Mouse (Mus musculus) limb, embryonic 13.5 days (tissue): ENCODE data around the gene Mapk1. TPM values are rescaled to one million over a fixed set of nuclear protein-coding genes. Genes with fewer than 3 reads are reported as not detected.

Experiments used
- ATAC-seq: fragments of 200-750 bp; cut with Nextera tagmentation; 2 replicates; pipeline ENCODE4 v1.8.0; 2017; ENCODE audit warnings: low read depth, moderate number of reproducible peaks, moderate TSS enrichment; ENCODE audit not compliant: low FRiP score
- H3K27ac ChIP-seq: fragments of 300-500 bp; sonication (generic); 2 replicates; pipeline ENCODE4 v1.5.1; 2015; ENCODE audit warnings: inconsistent platforms, mild to moderate bottlenecking, moderate library complexity
- H3K27me3 ChIP-seq: fragments of 300-500 bp; sonication (generic); 2 replicates; pipeline ENCODE4 v1.6.1; 2015; ENCODE audit warnings: mild to moderate bottlenecking, inconsistent platforms
- H3K36me3 ChIP-seq: fragments of 300-500 bp; sonication (generic); 2 replicates; pipeline ENCODE4 v1.6.1; 2015; ENCODE audit warnings: inconsistent platforms, mild to moderate bottlenecking, moderate library complexity
- H3K4me1 ChIP-seq: fragments of 300-500 bp; sonication (generic); 2 replicates; pipeline ENCODE4 v1.6.1; 2015; ENCODE audit warnings: inconsistent platforms
- H3K4me2 ChIP-seq: fragments of 300-500 bp; sonication (generic); replicated peaks from 2 replicates; pipeline ENCODE4 v1.6.1; 2015; ENCODE audit warnings: inconsistent platforms, mild to moderate bottlenecking, moderate library complexity
- H3K4me3 ChIP-seq: fragments of 300-500 bp; sonication (generic); 2 replicates; pipeline ENCODE4 v1.5.1; 2015; ENCODE audit warnings: moderate library complexity, mild to moderate bottlenecking, inconsistent platforms
- H3K9ac ChIP-seq: fragments of 300-500 bp; sonication (generic); 2 replicates; pipeline ENCODE4 v1.6.1; 2015; ENCODE audit warnings: mild to moderate bottlenecking, inconsistent platforms
- H3K9me3 ChIP-seq: fragments of 300-500 bp; sonication (generic); 2 replicates; pipeline ENCODE4 v1.6.1; 2016; ENCODE audit warnings: inconsistent platforms
- WGBS: fragments of 180-500 bp; shearing (Covaris S2); methylation state at CpG from one replicate; pipeline ENCODE4 v1.1.7; 2015; 5-methylcytosine and 5-hydroxymethylcytosine counted together
- polyA plus RNA-seq: library from polyadenylated mRNA; unstranded; fragments of >200 nt; fragmentation: Nextera tagmentation; extraction: Ambion mirVana; gene quantifications from 2 replicates; pipeline ENCODE4 v1.2.1, GENCODE M21; 2015

The Mapk1 gene
- polyA plus RNA-seq: 145 and 155 TPM in 2 replicates

GRCm38 (mm10) chr16:16983131-16983533 is at the start of gene Mapk1:
Mapk1 (plus strand) TSS chr16:16983382.
- Histone ChIP-seq H3K4me3 (peak within 1 kb of the TSS; percentile 100), H3K9me3 (no peaks in the 10 kb centered on the region), H3K27ac (peak within 1 kb of the TSS; percentile 90), H3K4me1 (peaks cover 20% of the 10 kb centered on the region), H3K9ac (peak within 1 kb of the TSS; percentile 84), H3K36me3 (peaks cover 14% of the 10 kb centered on the region), H3K4me2 (peak within 1 kb of the TSS; percentile 71), H3K27me3 (no peaks in the 10 kb centered on the region)
- peak; percentile 99 for ATAC-seq
- WGBS: under 1% methylated on average over 35 of the region's 35 CpGs

GRCm38 (mm10) chr16:16939543-16939942 is 43.6 kb upstream of the Mapk1 start:
- H3K27ac ChIP-seq: no peak overlapping the region
- no peaks in the 10 kb centered on the region for H3K36me3 ChIP-seq
- H3K4me3 ChIP-seq: no peak overlapping the region
- ATAC-seq: no peak
- H3K4me2 ChIP-seq: no peak overlapping the region
- H3K27me3 ChIP-seq: no peaks in the 10 kb centered on the region
- peaks cover 3% of the 10 kb centered on the region; the same call in 1 of the 2 replicates for H3K9me3 ChIP-seq
- H3K4me1 ChIP-seq: no peaks in the 10 kb centered on the region
- 94% methylated on average over 9 of the region's 9 CpGs for WGBS
- H3K9ac ChIP-seq: no peak overlapping the region

- Histone ChIP-seq H3K4me1 (no peaks in the 10 kb centered on the region), H3K27me3 (no peaks in the 10 kb centered on the region), H3K4me2 (no peak overlapping the region), H3K36me3 (no peaks in the 10 kb centered on the region), H3K27ac (no peak overlapping the region), H3K9ac (no peak overlapping the region), H3K4me3 (no peak overlapping the region), H3K9me3 (peaks cover 3% of the 10 kb centered on the region; the same call in 1 of the 2 replicates)
- WGBS: 90% methylated on average over 2 of the region's 2 CpGs
- ATAC-seq: no peak
Observed at GRCm38 (mm10) chr16:16941078-16941477, 42.1 kb upstream of the Mapk1 start.

- no peaks in the 10 kb centered on the region for H3K36me3 ChIP-seq
- no peaks in the 10 kb centered on the region for H3K9me3 ChIP-seq
- no peak overlapping the region for H3K4me3 ChIP-seq
- no peaks in the 10 kb centered on the region for H3K4me1 ChIP-seq
- H3K4me2 ChIP-seq: no peak overlapping the region
- H3K27ac ChIP-seq: no peak overlapping the region
- H3K9ac ChIP-seq: no peak overlapping the region
- 35% methylated on average over 2 of the region's 5 CpGs for WGBS
- no peak for ATAC-seq
- no peaks in the 10 kb centered on the region for H3K27me3 ChIP-seq
Observed at GRCm38 (mm10) chr16:16958575-16958974, 24.6 kb upstream of the Mapk1 start.

- H3K36me3 ChIP-seq: no peaks in the 10 kb centered on the region
- H3K27ac ChIP-seq: no peak overlapping the region
- no peak overlapping the region for H3K4me3 ChIP-seq
- no peaks in the 10 kb centered on the region for H3K4me1 ChIP-seq
- H3K27me3 ChIP-seq: no peaks in the 10 kb centered on the region
- ATAC-seq: no peak
- no peaks in the 10 kb centered on the region for H3K9me3 ChIP-seq
- WGBS: 89% methylated on average over 6 of the region's 6 CpGs
- no peak overlapping the region for H3K4me2 ChIP-seq
- no peak overlapping the region for H3K9ac ChIP-seq
Observed at GRCm38 (mm10) chr16:16959907-16960306, 23.3 kb upstream of the Mapk1 start.

- Histone ChIP-seq H3K36me3 (no peaks in the 10 kb centered on the region), H3K9ac (no peak overlapping the region), H3K9me3 (no peaks in the 10 kb centered on the region), H3K4me3 (no peak overlapping the region), H3K4me2 (no peak overlapping the region), H3K4me1 (no peaks in the 10 kb centered on the region), H3K27ac (no peak overlapping the region), H3K27me3 (no peaks in the 10 kb centered on the region)
- 66% methylated on average over 1 of the region's 1 CpGs for WGBS
- no peak for ATAC-seq
Observed at GRCm38 (mm10) chr16:16965149-16965548, 18.0 kb upstream of the Mapk1 start.

GRCm38 (mm10) chr16:16966290-16966689 is 16.9 kb upstream of the Mapk1 start:
- Histone ChIP-seq H3K4me3 (no peak overlapping the region), H3K9ac (no peak overlapping the region), H3K27me3 (no peaks in the 10 kb centered on the region), H3K9me3 (no peaks in the 10 kb centered on the region), H3K4me1 (no peaks in the 10 kb centered on the region), H3K4me2 (no peak overlapping the region), H3K36me3 (no peaks in the 10 kb centered on the region), H3K27ac (no peak overlapping the region)
- no peak for ATAC-seq

GRCm38 (mm10) chr16:16978061-16978460 is 5.1 kb upstream of the Mapk1 start:
- Histone ChIP-seq H3K4me1 (0 out of 2 replicates have a peak, but pooled peaks cover 3% of the 10 kb centered on the region), H3K4me2 (no peak overlapping the region), H3K27me3 (no peaks in the 10 kb centered on the region), H3K36me3 (no peaks in the 10 kb centered on the region), H3K9me3 (0 out of 2 replicates have a peak, but pooled peaks cover 5% of the 10 kb centered on the region), H3K4me3 (no peak overlapping the region), H3K27ac (no peak overlapping the region), H3K9ac (no peak overlapping the region)
- ATAC-seq: no peak
- 73% methylated on average over 3 of the region's 3 CpGs for WGBS

GRCm38 (mm10) chr16:16978765-16979164 is 4.4 kb upstream of the Mapk1 start:
- Histone ChIP-seq H3K9ac (no peak overlapping the region), H3K36me3 (no peaks in the 10 kb centered on the region), H3K27me3 (no peaks in the 10 kb centered on the region), H3K4me3 (no peak overlapping the region), H3K9me3 (0 out of 2 replicates have a peak, but pooled peaks cover 5% of the 10 kb centered on the region), H3K4me2 (no peak overlapping the region), H3K27ac (no peak overlapping the region), H3K4me1 (0 out of 2 replicates have a peak, but pooled peaks cover 3% of the 10 kb centered on the region)
- no peak for ATAC-seq
- 64% methylated on average over 2 of the region's 2 CpGs for WGBS

GRCm38 (mm10) chr16:16982636-16983035 is 546 bp upstream of the Mapk1 start:
- Histone ChIP-seq H3K4me3 (peak overlapping the region; percentile 100), H3K27me3 (no peaks in the 10 kb centered on the region), H3K9ac (peak overlapping the region; percentile 84), H3K36me3 (0 out of 2 replicates have a peak, but pooled peaks cover 11% of the 10 kb centered on the region), H3K9me3 (no peaks in the 10 kb centered on the region), H3K4me2 (peak overlapping the region; percentile 71), H3K27ac (no peak overlapping the region), H3K4me1 (peaks cover 20% of the 10 kb centered on the region)
- ATAC-seq: peak; percentile 22; the same call in 1 of the 2 replicates
- 61% methylated on average over 1 of the region's 2 CpGs for WGBS

- H3K4me1 ChIP-seq: peaks cover 20% of the 10 kb centered on the region
- H3K4me2 ChIP-seq: peak overlapping the region; percentile 71
- peaks cover 21% of the 10 kb centered on the region for H3K36me3 ChIP-seq
- no peaks in the 10 kb centered on the region for H3K27me3 ChIP-seq
- under 1% methylated on average over 59 of the region's 75 CpGs for WGBS
- peak overlapping the region; percentile 90 for H3K27ac ChIP-seq
- peak; percentile 76 for ATAC-seq
- no peaks in the 10 kb centered on the region for H3K9me3 ChIP-seq
- peak overlapping the region; percentile 84 for H3K9ac ChIP-seq
- H3K4me3 ChIP-seq: peak overlapping the region; percentile 100
Observed at GRCm38 (mm10) chr16:16983534-16984422, 596 bp downstream of the Mapk1 start.

- H3K27me3 ChIP-seq: no peaks in the 10 kb centered on the region
- peak overlapping the region; percentile 71 for H3K4me2 ChIP-seq
- H3K4me3 ChIP-seq: peak overlapping the region; percentile 100
- no peak overlapping the region for H3K27ac ChIP-seq
- 25% methylated on average over 9 of the region's 9 CpGs for WGBS
- peak overlapping the region; percentile 84 for H3K9ac ChIP-seq
- ATAC-seq: no peak
- no peaks in the 10 kb centered on the region; the same call in 1 of the 2 replicates for H3K9me3 ChIP-seq
- H3K36me3 ChIP-seq: peaks cover 26% of the 10 kb centered on the region
- peaks cover 20% of the 10 kb centered on the region for H3K4me1 ChIP-seq
Observed at GRCm38 (mm10) chr16:16984423-16984941, 1.3 kb downstream of the Mapk1 start.
